Mouse (Mus musculus): ENCODE measurements around the gene Clasrp. TPM values are rescaled to one million over a fixed set of nuclear protein-coding genes. Genes with fewer than 3 reads are reported as not detected.

The Clasrp gene
- polyA plus RNA-seq, 1 experiment from 2014 or later: 11.4 TPM

DNA sequence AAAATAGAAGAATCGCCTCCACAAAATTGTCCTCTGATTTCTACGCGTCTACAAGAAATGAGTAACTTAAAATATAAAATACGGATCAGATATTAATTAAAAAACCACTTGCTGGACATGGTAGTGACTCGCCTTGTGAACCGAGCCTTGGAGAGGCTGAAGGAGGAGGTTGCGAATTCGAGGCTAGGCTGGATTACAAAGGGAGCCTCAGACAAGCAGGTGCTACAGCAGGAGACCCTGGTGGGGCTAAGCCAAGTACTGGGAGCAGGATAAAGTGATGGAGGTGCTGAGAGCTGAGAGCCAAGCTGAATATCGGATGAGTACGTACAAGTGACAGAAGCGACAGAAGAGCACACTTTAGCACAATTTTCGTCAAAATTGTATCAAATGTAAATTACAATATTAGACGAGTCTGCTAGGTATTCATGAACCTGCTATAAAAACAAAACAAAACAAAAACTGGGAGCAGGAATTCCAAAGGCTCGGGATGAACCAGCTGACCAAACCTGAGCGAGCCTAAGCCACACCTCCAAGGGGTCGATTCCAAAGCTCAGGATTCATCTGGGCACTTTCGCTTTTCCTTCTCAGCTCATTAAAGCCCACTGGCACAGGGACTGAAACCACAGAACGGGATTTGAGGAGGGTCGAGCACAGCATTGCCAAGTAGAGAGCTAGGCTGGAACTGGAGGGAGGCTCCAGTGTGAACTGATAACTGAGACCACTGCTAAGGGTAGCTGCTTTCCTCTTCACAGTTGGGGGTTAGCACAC lies 41.5 kb downstream of the Clasrp start, which contains the start of gene Ppp1r37:
TSS of gene Ppp1r37 (minus strand) at position 434 of the 768 bp plus-strand sequence.
- ATAC-seq (ENCODE audit: low read depth): no peak
- Histone ChIP-seq H3K27ac (ENCODE audit: low read length) (peak within 1 kb of the TSS; percentile 96), H3K4me2 (ENCODE audit: low read depth, low read length) (peak within 1 kb of the TSS; percentile 96), H3K4me3 (ENCODE audit: low read depth, low read length) (peak within 1 kb of the TSS; percentile 97), H3K27me3 (ENCODE audit: control insufficient read depth, insufficient read depth, low read depth, low read length) (no peaks in the 10 kb centered on the region), H3K36me3 (ENCODE audit: control insufficient read depth, insufficient read depth) (peaks cover 17% of the 10 kb centered on the region), H3K9me3 (replicated peaks; ENCODE audit: control insufficient read depth, low read length) (no peaks in the 10 kb centered on the region), H3K4me1 (ENCODE audit: control insufficient read depth, low read depth, low read length) (peaks cover 62% of the 10 kb centered on the region), H3K9ac (ENCODE audit: low read depth, low read length) (peak within 1 kb of the TSS; percentile 95)
- 4% methylated on average over 19 of the region's 19 CpGs for WGBS (ENCODE audit: insufficient replicate concordance)

DNA sequence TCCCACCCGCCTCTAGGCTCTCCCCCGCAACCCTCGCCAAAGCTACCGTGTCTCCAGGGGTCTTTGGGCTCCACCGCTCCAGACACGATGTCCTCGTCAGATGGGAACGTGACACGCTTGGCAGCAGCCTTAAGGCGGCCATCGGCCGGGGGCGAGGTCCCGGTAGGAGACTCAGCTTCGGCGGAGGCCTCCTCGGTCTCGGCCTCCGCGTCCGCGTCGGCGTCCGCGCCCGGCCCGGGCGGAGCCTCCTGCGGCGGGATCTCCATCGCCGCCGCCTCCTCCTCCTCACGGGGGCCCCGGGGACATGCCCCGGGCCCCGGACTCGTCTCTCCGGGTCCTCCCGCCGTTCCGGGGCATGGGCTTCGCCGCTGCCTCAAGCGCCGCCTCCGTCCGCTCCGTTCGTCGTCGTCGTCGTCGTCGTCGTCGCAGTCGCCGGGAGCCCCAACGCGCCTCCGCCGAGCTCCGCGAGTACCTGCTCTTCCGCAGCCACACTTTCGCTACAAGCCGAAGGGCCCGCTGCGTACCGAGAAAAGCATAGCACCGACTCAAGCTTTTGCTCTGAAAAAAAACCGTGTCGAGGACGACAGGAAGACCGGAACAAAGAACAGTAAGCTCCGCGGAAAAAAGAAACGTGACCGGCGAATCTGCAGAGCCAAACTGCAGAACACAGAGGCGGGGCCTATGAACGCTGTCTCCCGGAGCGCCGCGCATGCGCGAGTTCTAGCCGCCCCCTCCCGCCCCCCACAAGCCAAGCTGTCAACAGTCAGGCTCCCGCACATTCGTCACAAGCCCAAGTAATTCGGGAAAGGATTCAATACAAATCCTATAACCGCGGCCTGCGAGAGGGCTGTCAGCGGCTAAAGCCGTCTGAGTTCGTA lies 42.3 kb downstream of the Clasrp start:
- Histone ChIP-seq H3K4me3 (ENCODE audit: low read depth, low read length) (peak overlapping the region; percentile 97), H3K27me3 (ENCODE audit: control insufficient read depth, insufficient read depth, low read depth, low read length) (no peaks in the 10 kb centered on the region), H3K9ac (ENCODE audit: low read depth, low read length) (peak overlapping the region; percentile 95), H3K9me3 (replicated peaks; ENCODE audit: control insufficient read depth, low read length) (no peaks in the 10 kb centered on the region), H3K27ac (ENCODE audit: low read length) (peak overlapping the region; percentile 96), H3K4me2 (ENCODE audit: low read depth, low read length) (peak overlapping the region; percentile 96), H3K36me3 (ENCODE audit: control insufficient read depth, insufficient read depth) (peaks cover 17% of the 10 kb centered on the region), H3K4me1 (ENCODE audit: control insufficient read depth, low read depth, low read length) (peaks cover 65% of the 10 kb centered on the region)
- ATAC-seq (ENCODE audit: low read depth): peak; percentile 80
- under 1% methylated on average over 102 of the region's 102 CpGs for WGBS (ENCODE audit: insufficient replicate concordance)

DNA sequence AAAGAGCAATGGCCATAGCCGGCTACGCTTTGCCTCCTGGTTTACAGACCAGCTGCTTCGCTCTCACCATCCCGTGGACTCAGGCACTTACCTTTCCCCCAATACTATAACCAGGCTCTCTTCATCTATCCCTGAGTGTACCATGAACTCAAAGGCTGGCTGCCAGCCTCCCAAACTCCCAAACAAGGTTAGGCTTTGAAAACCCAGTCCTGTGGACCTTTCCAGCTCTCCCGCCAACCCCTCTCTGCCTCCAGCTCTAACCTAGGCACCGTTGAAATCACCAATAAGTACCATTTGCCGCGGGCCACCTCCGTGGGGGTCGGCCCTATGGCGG lies 42.9 kb downstream of the Clasrp start:
- Histone ChIP-seq H3K27me3 (ENCODE audit: control insufficient read depth, insufficient read depth, low read depth, low read length) (no peaks in the 10 kb centered on the region), H3K4me2 (ENCODE audit: low read depth, low read length) (peak overlapping the region; percentile 96), H3K4me3 (ENCODE audit: low read depth, low read length) (peak overlapping the region; percentile 97), H3K9me3 (replicated peaks; ENCODE audit: control insufficient read depth, low read length) (no peaks in the 10 kb centered on the region), H3K27ac (ENCODE audit: low read length) (peak overlapping the region; percentile 96), H3K36me3 (ENCODE audit: control insufficient read depth, insufficient read depth) (peaks cover 17% of the 10 kb centered on the region), H3K4me1 (ENCODE audit: control insufficient read depth, low read depth, low read length) (peaks cover 70% of the 10 kb centered on the region), H3K9ac (ENCODE audit: low read depth, low read length) (peak overlapping the region; percentile 95)
- no peak for ATAC-seq (ENCODE audit: low read depth)
- WGBS (ENCODE audit: insufficient replicate concordance): under 1% methylated on average over 11 of the region's 11 CpGs

- peak overlapping the region; percentile 95 for H3K9ac ChIP-seq (ENCODE audit: low read depth, low read length)
- no peak for ATAC-seq (ENCODE audit: low read depth)
- H3K27me3 ChIP-seq (ENCODE audit: control insufficient read depth, insufficient read depth, low read depth, low read length): no peaks in the 10 kb centered on the region
- 7% methylated on average over 11 of the region's 11 CpGs for WGBS (ENCODE audit: insufficient replicate concordance)
- H3K4me3 ChIP-seq (ENCODE audit: low read depth, low read length): peak overlapping the region; percentile 97
- peak overlapping the region; percentile 96 for H3K27ac ChIP-seq (ENCODE audit: low read length)
- H3K36me3 ChIP-seq (ENCODE audit: control insufficient read depth, insufficient read depth): peaks cover 17% of the 10 kb centered on the region
- H3K4me1 ChIP-seq (ENCODE audit: control insufficient read depth, low read depth, low read length): peaks cover 70% of the 10 kb centered on the region
- no peaks in the 10 kb centered on the region for H3K9me3 ChIP-seq (replicated peaks; ENCODE audit: control insufficient read depth, low read length)
- H3K4me2 ChIP-seq (ENCODE audit: low read depth, low read length): peak overlapping the region; percentile 96
These were observed 43.6 kb downstream of the Clasrp start for GRCm38 (mm10) chr7:19560491-19561260.

GRCm38 (mm10) chr7:19558965-19559364 lies 45.3 kb downstream of the Clasrp start:
- WGBS (ENCODE audit: insufficient replicate concordance): 35% methylated on average over 2 of the region's 2 CpGs
- Histone ChIP-seq H3K9me3 (replicated peaks; ENCODE audit: control insufficient read depth, low read length) (no peaks in the 10 kb centered on the region), H3K36me3 (ENCODE audit: control insufficient read depth, insufficient read depth) (peaks cover 3% of the 10 kb centered on the region; the same call in 1 of the 2 replicates), H3K27ac (ENCODE audit: low read length) (peak overlapping the region; percentile 17; the same call in 1 of the 2 replicates), H3K27me3 (ENCODE audit: control insufficient read depth, insufficient read depth, low read depth, low read length) (no peaks in the 10 kb centered on the region), H3K4me2 (ENCODE audit: low read depth, low read length) (peak overlapping the region; percentile 96), H3K9ac (ENCODE audit: low read depth, low read length) (peak overlapping the region; percentile 26), H3K4me1 (ENCODE audit: control insufficient read depth, low read depth, low read length) (peaks cover 53% of the 10 kb centered on the region), H3K4me3 (ENCODE audit: low read depth, low read length) (peak overlapping the region; percentile 14)
- ATAC-seq (ENCODE audit: low read depth): no peak

- ATAC-seq (ENCODE audit: low read depth): no peak
- Histone ChIP-seq H3K9ac (ENCODE audit: low read depth, low read length) (peak overlapping the region; percentile 35), H3K27ac (ENCODE audit: low read length) (peak overlapping the region; percentile 35), H3K4me3 (ENCODE audit: low read depth, low read length) (peak overlapping the region; percentile 14), H3K27me3 (ENCODE audit: control insufficient read depth, insufficient read depth, low read depth, low read length) (no peaks in the 10 kb centered on the region), H3K9me3 (replicated peaks; ENCODE audit: control insufficient read depth, low read length) (no peaks in the 10 kb centered on the region), H3K36me3 (ENCODE audit: control insufficient read depth, insufficient read depth) (peaks cover 3% of the 10 kb centered on the region; the same call in 1 of the 2 replicates), H3K4me1 (ENCODE audit: control insufficient read depth, low read depth, low read length) (peaks cover 46% of the 10 kb centered on the region), H3K4me2 (ENCODE audit: low read depth, low read length) (peak overlapping the region; percentile 96)
- WGBS (ENCODE audit: insufficient replicate concordance): 69% methylated on average over 6 of the region's 6 CpGs
These were observed 46.0 kb downstream of the Clasrp start for GRCm38 (mm10) chr7:19557982-19558900.

- Histone ChIP-seq H3K27me3 (ENCODE audit: control insufficient read depth, insufficient read depth, low read depth, low read length) (no peaks in the 10 kb centered on the region), H3K4me1 (ENCODE audit: control insufficient read depth, low read depth, low read length) (peaks cover 47% of the 10 kb centered on the region), H3K9ac (ENCODE audit: low read depth, low read length) (peak overlapping the region; percentile 15; the same call in 1 of the 2 replicates), H3K9me3 (replicated peaks; ENCODE audit: control insufficient read depth, low read length) (no peaks in the 10 kb centered on the region), H3K4me2 (ENCODE audit: low read depth, low read length) (no peak overlapping the region), H3K36me3 (ENCODE audit: control insufficient read depth, insufficient read depth) (peaks cover 9% of the 10 kb centered on the region), H3K27ac (ENCODE audit: low read length) (no peak overlapping the region), H3K4me3 (ENCODE audit: low read depth, low read length) (no peak overlapping the region)
- WGBS (ENCODE audit: insufficient replicate concordance): 96% methylated on average over 2 of the region's 2 CpGs
- ATAC-seq (ENCODE audit: low read depth): no peak
These were observed 47.2 kb downstream of the Clasrp start for GRCm38 (mm10) chr7:19557086-19557485.

DNA sequence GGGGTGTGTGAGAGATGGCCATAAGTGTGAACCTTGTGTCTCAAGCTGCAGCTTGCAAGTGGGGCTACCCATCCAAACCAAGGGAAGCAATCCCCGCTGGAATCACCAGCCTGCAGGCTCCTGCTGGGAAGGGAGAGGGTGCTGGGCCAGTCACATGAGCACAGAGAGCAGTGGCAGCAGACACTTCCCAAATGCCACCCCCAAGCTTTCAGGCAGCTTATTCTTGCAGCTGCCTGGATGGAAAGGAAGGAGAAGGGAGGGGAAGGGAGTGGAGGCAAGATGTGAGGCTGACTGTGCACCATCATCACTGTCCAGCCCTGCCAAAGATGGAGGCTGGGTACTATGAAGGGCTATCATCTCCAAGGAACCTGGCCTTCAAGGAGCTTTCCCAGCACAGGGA lies 50.1 kb downstream of the Clasrp start:
- Histone ChIP-seq H3K4me2 (ENCODE audit: low read depth, low read length) (no peak overlapping the region), H3K4me1 (ENCODE audit: control insufficient read depth, low read depth, low read length) (peaks cover 40% of the 10 kb centered on the region), H3K4me3 (ENCODE audit: low read depth, low read length) (no peak overlapping the region), H3K27me3 (ENCODE audit: control insufficient read depth, insufficient read depth, low read depth, low read length) (no peaks in the 10 kb centered on the region), H3K36me3 (ENCODE audit: control insufficient read depth, insufficient read depth) (peaks cover 9% of the 10 kb centered on the region), H3K9ac (ENCODE audit: low read depth, low read length) (no peak overlapping the region), H3K9me3 (replicated peaks; ENCODE audit: control insufficient read depth, low read length) (no peaks in the 10 kb centered on the region), H3K27ac (ENCODE audit: low read length) (no peak overlapping the region)
- no peak for ATAC-seq (ENCODE audit: low read depth)
- 77% methylated on average over 1 of the region's 1 CpGs for WGBS (ENCODE audit: insufficient replicate concordance)

Measured in liver, embryonic 16.5 days (tissue).